Mouse (Mus musculus): ENCODE results near the gene A530064D06Rik. TPM values are rescaled to one million over a fixed set of nuclear protein-coding genes. Genes with fewer than 3 reads are reported as not detected.

A530064D06Rik gene
- polyA plus RNA-seq, 1 experiment from 2014 or later: not detected

DNA sequence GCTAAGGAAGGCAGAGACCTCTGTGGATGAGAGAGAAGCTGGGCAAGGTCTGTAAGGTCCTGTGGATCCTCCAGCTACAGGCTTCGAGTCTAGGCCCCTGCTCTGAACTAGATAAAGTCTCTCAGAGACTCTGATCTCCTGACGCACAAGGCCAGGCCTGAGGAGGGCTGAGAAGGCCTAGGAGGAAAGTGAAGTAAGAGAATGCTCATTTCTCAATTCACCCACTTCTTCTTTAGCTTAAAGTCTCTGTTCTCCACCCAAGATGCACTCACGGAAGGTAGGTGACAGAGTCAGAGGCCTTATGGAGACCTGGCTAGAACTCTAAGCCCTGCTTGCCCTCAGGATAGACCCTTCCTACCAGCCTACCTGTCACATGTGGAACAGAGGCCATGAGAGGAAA lies 21.0 kb downstream of the A530064D06Rik start, which contains the start of gene 9830107B12Rik:
9830107B12Rik (minus strand) TSS at position 149 of the 400 bp plus-strand sequence.
- no peaks in the 10 kb centered on the region for H3K36me3 ChIP-seq (replicated peaks; ENCODE audit: control insufficient read depth, insufficient read depth, low read depth, low read length)
- no peak for ATAC-seq (replicated peaks; ENCODE audit: insufficient number of reproducible peaks, low FRiP score, low TSS enrichment, low read depth)
- H3K27me3 ChIP-seq (ENCODE audit: control insufficient read depth, insufficient read depth, low read length): no peaks in the 10 kb centered on the region
- no peak within 1 kb of the TSS for H3K4me3 ChIP-seq (ENCODE audit: low read depth, low read length)
- DNase-seq (ENCODE audit: low spot score): no peak
- H3K27ac ChIP-seq (replicated peaks; ENCODE audit: low read depth, low read length): no peak within 1 kb of the TSS
- H3K9ac ChIP-seq (replicated peaks; ENCODE audit: low read length): no peak within 1 kb of the TSS
- no peak within 1 kb of the TSS for H3K4me2 ChIP-seq (ENCODE audit: low read depth, low read length)
- WGBS: 72% methylated on average over 3 of the region's 3 CpGs
- no peaks in the 10 kb centered on the region for H3K9me3 ChIP-seq (replicated peaks; ENCODE audit: control insufficient read depth, low read length)
- H3K4me1 ChIP-seq (ENCODE audit: control insufficient read depth, insufficient read depth, low read length): no peaks in the 10 kb centered on the region

- ATAC-seq (replicated peaks; ENCODE audit: insufficient number of reproducible peaks, low FRiP score, low TSS enrichment, low read depth) (no peak), DNase-seq (ENCODE audit: low spot score) (no peak)
- Histone ChIP-seq H3K4me3 (ENCODE audit: low read depth, low read length) (no peak overlapping the region), H3K36me3 (replicated peaks; ENCODE audit: control insufficient read depth, insufficient read depth, low read depth, low read length) (no peaks in the 10 kb centered on the region), H3K9ac (replicated peaks; ENCODE audit: low read length) (no peak overlapping the region), H3K4me1 (ENCODE audit: control insufficient read depth, insufficient read depth, low read length) (no peaks in the 10 kb centered on the region), H3K9me3 (replicated peaks; ENCODE audit: control insufficient read depth, low read length) (no peaks in the 10 kb centered on the region), H3K4me2 (ENCODE audit: low read depth, low read length) (no peak overlapping the region), H3K27me3 (ENCODE audit: control insufficient read depth, insufficient read depth, low read length) (no peaks in the 10 kb centered on the region), H3K27ac (replicated peaks; ENCODE audit: low read depth, low read length) (no peak overlapping the region)
- 85% methylated on average over 2 of the region's 2 CpGs for WGBS
These were observed 34.3 kb downstream of the A530064D06Rik start for GRCm38 (mm10) chr17:48132810-48133209.

DNA sequence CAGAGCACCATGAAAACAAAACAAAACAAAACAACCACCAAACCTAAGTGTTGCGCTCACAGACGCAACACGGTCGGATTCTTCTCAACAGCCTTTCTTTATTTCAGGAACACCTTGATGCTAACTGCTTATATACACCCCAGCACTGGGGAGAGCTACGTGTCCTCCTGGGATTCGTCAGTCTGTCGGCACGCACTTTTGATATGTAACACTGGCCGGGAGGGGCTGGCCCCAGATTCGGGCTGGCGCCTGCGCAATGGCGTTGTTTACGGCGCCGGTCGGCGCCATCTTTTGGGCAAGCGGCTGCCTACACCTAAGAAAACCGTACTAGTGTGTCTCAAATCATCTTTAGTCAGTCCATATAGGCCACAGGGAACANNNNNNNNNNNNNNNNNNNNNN lies 46.6 kb downstream of the A530064D06Rik start:
- Histone ChIP-seq H3K9ac (replicated peaks; ENCODE audit: low read length) (no peak overlapping the region), H3K36me3 (replicated peaks; ENCODE audit: control insufficient read depth, insufficient read depth, low read depth, low read length) (no peaks in the 10 kb centered on the region), H3K4me1 (ENCODE audit: control insufficient read depth, insufficient read depth, low read length) (no peaks in the 10 kb centered on the region), H3K4me2 (ENCODE audit: low read depth, low read length) (no peak overlapping the region), H3K9me3 (replicated peaks; ENCODE audit: control insufficient read depth, low read length) (no peaks in the 10 kb centered on the region), H3K27ac (replicated peaks; ENCODE audit: low read depth, low read length) (no peak overlapping the region), H3K4me3 (ENCODE audit: low read depth, low read length) (no peak overlapping the region), H3K27me3 (ENCODE audit: control insufficient read depth, insufficient read depth, low read length) (no peaks in the 10 kb centered on the region)
- WGBS: 93% methylated on average over 20 of the region's 20 CpGs
- DNase-seq (ENCODE audit: low spot score) (no peak), ATAC-seq (replicated peaks; ENCODE audit: insufficient number of reproducible peaks, low FRiP score, low TSS enrichment, low read depth) (no peak)

GRCm38 (mm10) chr17:48119656-48120055 lies 47.4 kb downstream of the A530064D06Rik start:
- H3K36me3 ChIP-seq (replicated peaks; ENCODE audit: control insufficient read depth, insufficient read depth, low read depth, low read length): no peaks in the 10 kb centered on the region
- H3K4me2 ChIP-seq (ENCODE audit: low read depth, low read length): no peak overlapping the region
- no peaks in the 10 kb centered on the region for H3K27me3 ChIP-seq (ENCODE audit: control insufficient read depth, insufficient read depth, low read length)
- no peaks in the 10 kb centered on the region for H3K4me1 ChIP-seq (ENCODE audit: control insufficient read depth, insufficient read depth, low read length)
- peak; percentile 75 for ATAC-seq (replicated peaks; ENCODE audit: insufficient number of reproducible peaks, low FRiP score, low TSS enrichment, low read depth)
- WGBS: 22% methylated on average over 3 of the region's 3 CpGs
- H3K9me3 ChIP-seq (replicated peaks; ENCODE audit: control insufficient read depth, low read length): no peaks in the 10 kb centered on the region
- DNase-seq (ENCODE audit: low spot score): peak; percentile 89
- H3K27ac ChIP-seq (replicated peaks; ENCODE audit: low read depth, low read length): no peak overlapping the region
- H3K4me3 ChIP-seq (ENCODE audit: low read depth, low read length): no peak overlapping the region
- H3K9ac ChIP-seq (replicated peaks; ENCODE audit: low read length): no peak overlapping the region

GRCm38 (mm10) chr17:48118570-48118969 lies 48.5 kb downstream of the A530064D06Rik start:
- H3K4me1 ChIP-seq (ENCODE audit: control insufficient read depth, insufficient read depth, low read length): no peaks in the 10 kb centered on the region
- ATAC-seq (replicated peaks; ENCODE audit: insufficient number of reproducible peaks, low FRiP score, low TSS enrichment, low read depth) (no peak), DNase-seq (ENCODE audit: low spot score) (no peak)
- H3K4me2 ChIP-seq (ENCODE audit: low read depth, low read length): no peak overlapping the region
- no peaks in the 10 kb centered on the region; the same call in 1 of the 2 replicates for H3K9me3 ChIP-seq (replicated peaks; ENCODE audit: control insufficient read depth, low read length)
- 59% methylated on average over 1 of the region's 1 CpGs for WGBS
- no peak overlapping the region for H3K9ac ChIP-seq (replicated peaks; ENCODE audit: low read length)
- no peaks in the 10 kb centered on the region for H3K36me3 ChIP-seq (replicated peaks; ENCODE audit: control insufficient read depth, insufficient read depth, low read depth, low read length)
- no peak overlapping the region for H3K4me3 ChIP-seq (ENCODE audit: low read depth, low read length)
- no peak overlapping the region for H3K27ac ChIP-seq (replicated peaks; ENCODE audit: low read depth, low read length)
- H3K27me3 ChIP-seq (ENCODE audit: control insufficient read depth, insufficient read depth, low read length): no peaks in the 10 kb centered on the region

GRCm38 (mm10) chr17:48110547-48111287 lies 56.4 kb downstream of the A530064D06Rik start:
- H3K4me3 ChIP-seq (ENCODE audit: low read depth, low read length): no peak overlapping the region
- no peaks in the 10 kb centered on the region for H3K27me3 ChIP-seq (ENCODE audit: control insufficient read depth, insufficient read depth, low read length)
- no peak overlapping the region for H3K27ac ChIP-seq (replicated peaks; ENCODE audit: low read depth, low read length)
- H3K4me1 ChIP-seq (ENCODE audit: control insufficient read depth, insufficient read depth, low read length): no peaks in the 10 kb centered on the region
- peak; percentile 56 for DNase-seq (ENCODE audit: low spot score)
- no peak overlapping the region for H3K4me2 ChIP-seq (ENCODE audit: low read depth, low read length)
- 47% methylated on average over 8 of the region's 8 CpGs for WGBS
- no peak for ATAC-seq (replicated peaks; ENCODE audit: insufficient number of reproducible peaks, low FRiP score, low TSS enrichment, low read depth)
- no peak overlapping the region for H3K9ac ChIP-seq (replicated peaks; ENCODE audit: low read length)
- H3K36me3 ChIP-seq (replicated peaks; ENCODE audit: control insufficient read depth, insufficient read depth, low read depth, low read length): no peaks in the 10 kb centered on the region
- H3K9me3 ChIP-seq (replicated peaks; ENCODE audit: control insufficient read depth, low read length): no peaks in the 10 kb centered on the region; the same call in 1 of the 2 replicates

- H3K9ac ChIP-seq (replicated peaks; ENCODE audit: low read length): no peak overlapping the region
- DNase-seq (ENCODE audit: low spot score) (no peak), ATAC-seq (replicated peaks; ENCODE audit: insufficient number of reproducible peaks, low FRiP score, low TSS enrichment, low read depth) (no peak)
- no peak overlapping the region for H3K4me2 ChIP-seq (ENCODE audit: low read depth, low read length)
- 80% methylated on average over 3 of the region's 3 CpGs for WGBS
- no peak overlapping the region for H3K27ac ChIP-seq (replicated peaks; ENCODE audit: low read depth, low read length)
- no peak overlapping the region for H3K4me3 ChIP-seq (ENCODE audit: low read depth, low read length)
- H3K27me3 ChIP-seq (ENCODE audit: control insufficient read depth, insufficient read depth, low read length): no peaks in the 10 kb centered on the region
- H3K4me1 ChIP-seq (ENCODE audit: control insufficient read depth, insufficient read depth, low read length): no peaks in the 10 kb centered on the region
- no peaks in the 10 kb centered on the region; the same call in 1 of the 2 replicates for H3K9me3 ChIP-seq (replicated peaks; ENCODE audit: control insufficient read depth, low read length)
- H3K36me3 ChIP-seq (replicated peaks; ENCODE audit: control insufficient read depth, insufficient read depth, low read depth, low read length): no peaks in the 10 kb centered on the region
These were observed 58.6 kb downstream of the A530064D06Rik start for GRCm38 (mm10) chr17:48108520-48108919.

GRCm38 (mm10) chr17:48107862-48108261 lies 59.2 kb downstream of the A530064D06Rik start:
- 56% methylated on average over 6 of the region's 6 CpGs for WGBS
- H3K4me1 ChIP-seq (ENCODE audit: control insufficient read depth, insufficient read depth, low read length): no peaks in the 10 kb centered on the region
- H3K4me2 ChIP-seq (ENCODE audit: low read depth, low read length): no peak overlapping the region
- H3K36me3 ChIP-seq (replicated peaks; ENCODE audit: control insufficient read depth, insufficient read depth, low read depth, low read length): no peaks in the 10 kb centered on the region
- H3K4me3 ChIP-seq (ENCODE audit: low read depth, low read length): no peak overlapping the region
- no peaks in the 10 kb centered on the region for H3K27me3 ChIP-seq (ENCODE audit: control insufficient read depth, insufficient read depth, low read length)
- H3K9me3 ChIP-seq (replicated peaks; ENCODE audit: control insufficient read depth, low read length): no peaks in the 10 kb centered on the region
- ATAC-seq (replicated peaks; ENCODE audit: insufficient number of reproducible peaks, low FRiP score, low TSS enrichment, low read depth) (no peak), DNase-seq (ENCODE audit: low spot score) (no peak)
- no peak overlapping the region for H3K27ac ChIP-seq (replicated peaks; ENCODE audit: low read depth, low read length)
- H3K9ac ChIP-seq (replicated peaks; ENCODE audit: low read length): no peak overlapping the region
